Mouse (Mus musculus) hindbrain, embryonic 11.5 days (tissue): ENCODE measurements around the gene Apoc4. TPM values are rescaled to one million over a fixed set of nuclear protein-coding genes. Genes with fewer than 3 reads are reported as not detected.
A peak's percentile ranks its signal among the peaks of the same experiment; 100 is the strongest.

Source experiments
- ATAC-seq: fragments of 200-750 bp; cut with Nextera tagmentation; 2 replicates; pipeline ENCODE4 v1.8.0; 2017; ENCODE audit warnings: mild to moderate bottlenecking, moderate TSS enrichment, moderate library complexity; ENCODE audit not compliant: low FRiP score
- DNase-seq: peaks from one replicate; pipeline ENCODE4 v3.0.0-alpha.2; 2015; ENCODE audit warnings: low spot score
- H3K27ac ChIP-seq: fragments of 300-500 bp; sonication (generic); 2 replicates; pipeline ENCODE4 v1.5.1; 2014; ENCODE audit warnings: mild to moderate bottlenecking, low read depth, low read length
- H3K27me3 ChIP-seq: fragments of 300-500 bp; sonication (generic); 2 replicates; pipeline ENCODE4 v1.6.1; 2014; ENCODE audit warnings: mild to moderate bottlenecking, low read length, moderate library complexity, mixed read lengths; ENCODE audit not compliant: control insufficient read depth, insufficient read depth
- H3K36me3 ChIP-seq: fragments of 300-500 bp; sonication (generic); 2 replicates; pipeline ENCODE4 v1.6.1; 2014; ENCODE audit warnings: mild to moderate bottlenecking, low read length, moderate library complexity, mixed read lengths; ENCODE audit not compliant: control insufficient read depth, insufficient read depth
- H3K4me1 ChIP-seq: fragments of 300-500 bp; sonication (generic); replicated peaks from 2 replicates; pipeline ENCODE4 v1.6.1; 2014; ENCODE audit warnings: low read length, mixed read lengths; ENCODE audit not compliant: control insufficient read depth, insufficient read depth
- H3K4me2 ChIP-seq: fragments of 300-500 bp; sonication (generic); replicated peaks from 2 replicates; pipeline ENCODE4 v1.6.1; 2014; ENCODE audit warnings: mild to moderate bottlenecking, low read depth, low read length
- H3K4me3 ChIP-seq: fragments of 300-500 bp; sonication (generic); 2 replicates; pipeline ENCODE4 v1.5.1; 2014; ENCODE audit warnings: low read depth, low read length
- H3K9ac ChIP-seq: fragments of 300-500 bp; sonication (generic); 2 replicates; pipeline ENCODE4 v1.6.1; 2014; ENCODE audit warnings: low read depth, low read length
- H3K9me3 ChIP-seq: fragments of 300-500 bp; sonication (generic); 2 replicates; pipeline ENCODE4 v1.6.1; 2016; ENCODE audit warnings: low read length; ENCODE audit not compliant: control insufficient read depth
- WGBS: fragments of 180-500 bp; shearing (Covaris S2); extraction: QIAGEN DNeasy Blood & Tissue Kit; methylation state at CpG from one replicate; pipeline ENCODE4 v1.1.7; 2014; 5-methylcytosine and 5-hydroxymethylcytosine counted together
- polyA plus RNA-seq: library from polyadenylated mRNA; unstranded; fragments of >200 nt; fragmentation: Nextera tagmentation; extraction: Ambion mirVana; gene quantifications from 2 replicates; pipeline ENCODE4 v1.2.1, GENCODE M21; 2014

The Apoc4 gene
- polyA plus RNA-seq, 1 experiment from 2014 or later, result not detected

- Histone ChIP-seq H3K4me2 (no peak overlapping the region), H3K4me3 (no peak overlapping the region), H3K36me3 (0 out of 2 replicates have a peak, but pooled peaks cover 5% of the 10 kb centered on the region), H3K4me1 (no peaks in the 10 kb centered on the region), H3K9me3 (no peaks in the 10 kb centered on the region), H3K27ac (no peak overlapping the region), H3K9ac (no peak overlapping the region), H3K27me3 (no peaks in the 10 kb centered on the region)
- ATAC-seq (no peak), DNase-seq (no peak)
- 90% methylated on average over 4 of the region's 4 CpGs for WGBS
These were observed 23.2 kb upstream of the Apoc4 start for GRCm38 (mm10) chr7:19704475-19704874.

- Histone ChIP-seq H3K9ac (no peak overlapping the region), H3K27ac (no peak overlapping the region), H3K36me3 (0 out of 2 replicates have a peak, but pooled peaks cover 5% of the 10 kb centered on the region), H3K4me1 (peaks cover 3% of the 10 kb centered on the region; the same call in 1 of the 2 replicates), H3K4me3 (no peak overlapping the region), H3K4me2 (no peak overlapping the region), H3K9me3 (no peaks in the 10 kb centered on the region), H3K27me3 (no peaks in the 10 kb centered on the region)
- 93% methylated on average over 16 of the region's 16 CpGs for WGBS
- ATAC-seq, result no peak
- DNase-seq, result no peak
These were observed 21.7 kb upstream of the Apoc4 start for GRCm38 (mm10) chr7:19702859-19703555.

GRCm38 (mm10) chr7:19701069-19701761, 19.9 kb upstream of the Apoc4 start:
- 25% methylated on average over 20 of the region's 22 CpGs for WGBS
- ATAC-seq, result peak; percentile 64

GRCm38 (mm10) chr7:19700299-19701068, 19.2 kb upstream of the Apoc4 start:
- Histone ChIP-seq H3K4me1 (peaks cover 3% of the 10 kb centered on the region; the same call in 1 of the 2 replicates), H3K9ac (no peak overlapping the region), H3K4me3 (no peak overlapping the region), H3K27me3 (no peaks in the 10 kb centered on the region), H3K27ac (no peak overlapping the region), H3K9me3 (no peaks in the 10 kb centered on the region), H3K36me3 (peaks cover 8% of the 10 kb centered on the region; the same call in 1 of the 2 replicates), H3K4me2 (no peak overlapping the region)
- ATAC-seq, result no peak
- WGBS, result 55% methylated on average over 12 of the region's 12 CpGs
- no peak for DNase-seq

More at GRCm38 (mm10) chr7:19701069-19701761, 19.9 kb upstream of the Apoc4 start:
- H3K9me3 ChIP-seq, result no peaks in the 10 kb centered on the region
- DNase-seq, result peak; percentile 72
- H3K27ac ChIP-seq, result no peak overlapping the region
- H3K4me3 ChIP-seq, result no peak overlapping the region
- H3K4me1 ChIP-seq, result peaks cover 3% of the 10 kb centered on the region; the same call in 1 of the 2 replicates
- no peak overlapping the region for H3K4me2 ChIP-seq
- H3K9ac ChIP-seq, result no peak overlapping the region
- peaks cover 7% of the 10 kb centered on the region; the same call in 1 of the 2 replicates for H3K36me3 ChIP-seq
- H3K27me3 ChIP-seq, result no peaks in the 10 kb centered on the region

GRCm38 (mm10) chr7:19699827-19700148, 18.5 kb upstream of the Apoc4 start:
- no peaks in the 10 kb centered on the region for H3K9me3 ChIP-seq
- peak overlapping the region; percentile 43; the same call in 1 of the 2 replicates for H3K4me2 ChIP-seq
- H3K4me3 ChIP-seq, result no peak overlapping the region
- no peak overlapping the region for H3K9ac ChIP-seq
- WGBS, result 76% methylated on average over 4 of the region's 4 CpGs
- DNase-seq (no peak), ATAC-seq (no peak)
- H3K27me3 ChIP-seq, result no peaks in the 10 kb centered on the region
- H3K36me3 ChIP-seq, result peaks cover 8% of the 10 kb centered on the region; the same call in 1 of the 2 replicates
- H3K27ac ChIP-seq, result no peak overlapping the region
- peaks cover 3% of the 10 kb centered on the region; the same call in 1 of the 2 replicates for H3K4me1 ChIP-seq

- peak; percentile 55 for DNase-seq
- peak; percentile 66 for ATAC-seq
- Histone ChIP-seq H3K4me1 (peaks cover 3% of the 10 kb centered on the region; the same call in 1 of the 2 replicates), H3K4me2 (peak within 1 kb of the TSS; percentile 43), H3K4me3 (peak within 1 kb of the TSS; percentile 29), H3K27me3 (no peaks in the 10 kb centered on the region), H3K27ac (no peak within 1 kb of the TSS), H3K9ac (peak within 1 kb of the TSS; percentile 59), H3K9me3 (no peaks in the 10 kb centered on the region), H3K36me3 (peaks cover 8% of the 10 kb centered on the region; the same call in 1 of the 2 replicates)
- 2% methylated on average over 18 of the region's 20 CpGs for WGBS
These were observed 17.9 kb upstream of the Apoc4 start, which contains the start of gene Apoe for GRCm38 (mm10) chr7:19698907-19699826. Gene Apoe (minus strand): TSS chr7:19699188.

- 3% methylated on average over 28 of the region's 28 CpGs for WGBS
- no peak for ATAC-seq
These were observed 16.9 kb upstream of the Apoc4 start for GRCm38 (mm10) chr7:19697949-19698906.

More at GRCm38 (mm10) chr7:19697949-19698906, 16.9 kb upstream of the Apoc4 start:
- Histone ChIP-seq H3K27me3 (no peaks in the 10 kb centered on the region), H3K4me2 (peak overlapping the region; percentile 43), H3K27ac (no peak overlapping the region), H3K36me3 (peaks cover 8% of the 10 kb centered on the region; the same call in 1 of the 2 replicates), H3K4me1 (peaks cover 3% of the 10 kb centered on the region; the same call in 1 of the 2 replicates), H3K9me3 (no peaks in the 10 kb centered on the region), H3K9ac (peak overlapping the region; percentile 59), H3K4me3 (peak overlapping the region; percentile 29)
- peak; percentile 65 for DNase-seq
